Mouse (Mus musculus) limb, embryonic 10.5 days (tissue): ENCODE results near the gene Chmp6. TPM values are rescaled to one million over a fixed set of nuclear protein-coding genes. Genes with fewer than 3 reads are reported as not detected.

ENCODE experiments used
- DNase-seq: peaks from one replicate; pipeline ENCODE4 v3.0.0-alpha.2; 2017; ENCODE audit warnings: low spot score
- H3K27ac ChIP-seq: fragments of 300-500 bp; sonication (generic); 2 replicates; pipeline ENCODE4 v1.5.1; 2016; ENCODE audit warnings: mild to moderate bottlenecking
- H3K27me3 ChIP-seq: fragments of 300-500 bp; sonication (generic); 2 replicates; pipeline ENCODE4 v1.6.1; 2016; ENCODE audit warnings: low read depth, mild to moderate bottlenecking; ENCODE audit not compliant: poor library complexity, severe bottlenecking
- H3K36me3 ChIP-seq: fragments of 300-500 bp; sonication (generic); 2 replicates; pipeline ENCODE4 v1.6.1; 2016; ENCODE audit warnings: mild to moderate bottlenecking, moderate library complexity
- H3K4me1 ChIP-seq: fragments of 300-500 bp; sonication (generic); 2 replicates; pipeline ENCODE4 v1.6.1; 2016
- H3K4me3 ChIP-seq: fragments of 300-500 bp; sonication (generic); 2 replicates; pipeline ENCODE4 v1.5.1; 2016; ENCODE audit warnings: mild to moderate bottlenecking, moderate library complexity
- H3K9me3 ChIP-seq: fragments of 300-500 bp; sonication (generic); replicated peaks from 2 replicates; pipeline ENCODE4 v1.6.1; 2016; ENCODE audit warnings: mild to moderate bottlenecking
- WGBS: fragments of 180-500 bp; shearing (Covaris S2); methylation state at CpG from one replicate; pipeline ENCODE4 v1.1.7; 2016; 5-methylcytosine and 5-hydroxymethylcytosine counted together
- polyA plus RNA-seq: library from polyadenylated mRNA; unstranded; fragments of >200 nt; fragmentation: Nextera tagmentation; extraction: Ambion mirVana; gene quantifications from 2 replicates; pipeline ENCODE4 v1.2.1, GENCODE M21; 2016

The Chmp6 gene
- polyA plus RNA-seq, 1 experiment from 2014 or later: 127 TPM

GRCm38 (mm10) chr11:119914381-119914780, 1.1 kb downstream of the Chmp6 start:
- Histone ChIP-seq H3K4me3 (peak overlapping the region; percentile 91), H3K27ac (peak overlapping the region; percentile 94), H3K9me3 (no peaks in the 10 kb centered on the region), H3K4me1 (peaks cover 44% of the 10 kb centered on the region), H3K27me3 (no peaks in the 10 kb centered on the region), H3K36me3 (peaks cover 43% of the 10 kb centered on the region)
- 25% methylated on average over 4 of the region's 4 CpGs for WGBS
- no peak for DNase-seq

GRCm38 (mm10) chr11:119915666-119916065, 2.4 kb downstream of the Chmp6 start:
- WGBS: 86% methylated on average over 9 of the region's 9 CpGs
- peak overlapping the region; percentile 91; the same call in 1 of the 2 replicates for H3K4me3 ChIP-seq
- no peaks in the 10 kb centered on the region for H3K9me3 ChIP-seq
- peak overlapping the region; percentile 27; the same call in 1 of the 2 replicates for H3K27ac ChIP-seq
- DNase-seq: no peak
- no peaks in the 10 kb centered on the region for H3K27me3 ChIP-seq
- H3K36me3 ChIP-seq: peaks cover 56% of the 10 kb centered on the region
- H3K4me1 ChIP-seq: peaks cover 36% of the 10 kb centered on the region

- peaks cover 36% of the 10 kb centered on the region for H3K4me1 ChIP-seq
- no peak for DNase-seq
- no peak overlapping the region for H3K27ac ChIP-seq
- WGBS: 93% methylated on average over 15 of the region's 15 CpGs
- no peak overlapping the region for H3K4me3 ChIP-seq
- no peaks in the 10 kb centered on the region for H3K9me3 ChIP-seq
- peaks cover 57% of the 10 kb centered on the region for H3K36me3 ChIP-seq
- no peaks in the 10 kb centered on the region for H3K27me3 ChIP-seq
Measured at GRCm38 (mm10) chr11:119916102-119916790, 3.0 kb downstream of the Chmp6 start.

GRCm38 (mm10) chr11:119916834-119917469, 3.7 kb downstream of the Chmp6 start:
- peaks cover 36% of the 10 kb centered on the region for H3K4me1 ChIP-seq
- WGBS: 94% methylated on average over 21 of the region's 21 CpGs
- H3K36me3 ChIP-seq: peaks cover 57% of the 10 kb centered on the region
- no peak overlapping the region for H3K27ac ChIP-seq
- no peaks in the 10 kb centered on the region for H3K9me3 ChIP-seq
- no peaks in the 10 kb centered on the region for H3K27me3 ChIP-seq
- DNase-seq: no peak
- no peak overlapping the region for H3K4me3 ChIP-seq

GRCm38 (mm10) chr11:119918521-119918920, 5.3 kb downstream of the Chmp6 start:
- peaks cover 21% of the 10 kb centered on the region for H3K4me1 ChIP-seq
- WGBS: 90% methylated on average over 7 of the region's 7 CpGs

GRCm38 (mm10) chr11:119919432-119919831, 6.2 kb downstream of the Chmp6 start:
- Histone ChIP-seq H3K4me3 (no peak overlapping the region), H3K27ac (no peak overlapping the region), H3K27me3 (no peaks in the 10 kb centered on the region), H3K9me3 (no peaks in the 10 kb centered on the region), H3K4me1 (peaks cover 16% of the 10 kb centered on the region), H3K36me3 (peaks cover 57% of the 10 kb centered on the region)
- no peak for DNase-seq
- WGBS: 91% methylated on average over 4 of the region's 4 CpGs

More at GRCm38 (mm10) chr11:119918521-119918920, 5.3 kb downstream of the Chmp6 start:
- H3K9me3 ChIP-seq: no peaks in the 10 kb centered on the region
- H3K27ac ChIP-seq: no peak overlapping the region
- H3K4me3 ChIP-seq: no peak overlapping the region
- DNase-seq: no peak
- H3K36me3 ChIP-seq: peaks cover 57% of the 10 kb centered on the region
- no peaks in the 10 kb centered on the region for H3K27me3 ChIP-seq

GRCm38 (mm10) chr11:119919897-119920296, 6.7 kb downstream of the Chmp6 start:
- Histone ChIP-seq H3K27ac (no peak overlapping the region), H3K4me1 (peaks cover 11% of the 10 kb centered on the region), H3K27me3 (no peaks in the 10 kb centered on the region), H3K9me3 (no peaks in the 10 kb centered on the region), H3K36me3 (peaks cover 57% of the 10 kb centered on the region), H3K4me3 (no peak overlapping the region)
- 69% methylated on average over 8 of the region's 8 CpGs for WGBS
- DNase-seq: peak; percentile 79

- Histone ChIP-seq H3K27me3 (no peaks in the 10 kb centered on the region), H3K4me1 (peaks cover 4% of the 10 kb centered on the region), H3K4me3 (no peak overlapping the region), H3K36me3 (peaks cover 51% of the 10 kb centered on the region), H3K27ac (no peak overlapping the region), H3K9me3 (no peaks in the 10 kb centered on the region)
- 93% methylated on average over 5 of the region's 5 CpGs for WGBS
- DNase-seq: no peak
Measured at GRCm38 (mm10) chr11:119920668-119921067, 7.4 kb downstream of the Chmp6 start.

GRCm38 (mm10) chr11:119925176-119925575, 11.9 kb downstream of the Chmp6 start:
- WGBS: 81% methylated on average over 5 of the region's 5 CpGs
- no peak overlapping the region for H3K27ac ChIP-seq
- H3K36me3 ChIP-seq: peaks cover 5% of the 10 kb centered on the region
- H3K27me3 ChIP-seq: no peaks in the 10 kb centered on the region
- no peak overlapping the region for H3K4me3 ChIP-seq
- H3K9me3 ChIP-seq: no peaks in the 10 kb centered on the region
- H3K4me1 ChIP-seq: no peaks in the 10 kb centered on the region; the same call in 1 of the 2 replicates
- DNase-seq: no peak

- Histone ChIP-seq H3K4me1 (peaks cover under 1% of the 10 kb centered on the region), H3K27me3 (no peaks in the 10 kb centered on the region), H3K27ac (no peak overlapping the region), H3K36me3 (no peaks in the 10 kb centered on the region), H3K9me3 (no peaks in the 10 kb centered on the region), H3K4me3 (no peak overlapping the region)
- WGBS: 79% methylated on average over 5 of the region's 5 CpGs
- no peak for DNase-seq
Measured at GRCm38 (mm10) chr11:119926762-119927161, 13.5 kb downstream of the Chmp6 start.

- DNase-seq: no peak
- Histone ChIP-seq H3K4me1 (peaks cover 13% of the 10 kb centered on the region), H3K36me3 (no peaks in the 10 kb centered on the region), H3K27ac (no peak overlapping the region), H3K9me3 (no peaks in the 10 kb centered on the region), H3K27me3 (no peaks in the 10 kb centered on the region), H3K4me3 (no peak overlapping the region)
- 75% methylated on average over 16 of the region's 16 CpGs for WGBS
Measured at GRCm38 (mm10) chr11:119928023-119928681, 14.9 kb downstream of the Chmp6 start.

- 87% methylated on average over 6 of the region's 6 CpGs for WGBS
- no peaks in the 10 kb centered on the region for H3K36me3 ChIP-seq
Measured at GRCm38 (mm10) chr11:119929603-119930265, 16.5 kb downstream of the Chmp6 start.

More at GRCm38 (mm10) chr11:119929603-119930265, 16.5 kb downstream of the Chmp6 start:
- H3K4me1 ChIP-seq: peaks cover 17% of the 10 kb centered on the region
- DNase-seq: no peak
- no peak overlapping the region for H3K4me3 ChIP-seq
- no peaks in the 10 kb centered on the region for H3K9me3 ChIP-seq
- no peaks in the 10 kb centered on the region for H3K27me3 ChIP-seq
- H3K27ac ChIP-seq: no peak overlapping the region
